In genomic region chr6:106794094-106794814, GRCm38 (mm10) we compare ENCODE assay signal across 1 mouse cellular context.
TF ChIP-seq lines count a peak whose summit lies in the region.

No protein-coding gene starts in this region.

TF ChIP-seq in CH12.LX, 34 proteins besides CTCF, POLR2A, EP300 and RAD21:
- TF ChIP-seq MAZ (IDR thresholded peaks at IDR 0.05; ENCODE audit: low read depth, low read length) (0 out of 2 replicates have a peak, but pooled peaks have one; percentile 46), MAX (IDR thresholded peaks at IDR 0.05; ENCODE audit: low read length) (0 out of 2 replicates have a peak, but pooled peaks have one; percentile 21), SIN3A (IDR thresholded peaks at IDR 0.05; ENCODE audit: low read length) (peak; percentile 37), MXI1 (IDR thresholded peaks at IDR 0.05; ENCODE audit: low read depth, low read length) (peak; percentile 50; the same call in 1 of the 2 replicates), RCOR1 (conservative IDR thresholded peaks at IDR 0.05; ENCODE audit: low read depth, low read length) (no peak), JUND (conservative IDR thresholded peaks at IDR 0.05; ENCODE audit: low read depth, low read length) (no peak), IRF4 (IDR thresholded peaks at IDR 0.05; ENCODE audit: low read depth, low read length) (peak; percentile 25; the same call in 1 of the 2 replicates), TBP (conservative IDR thresholded peaks at IDR 0.05; ENCODE audit: low read depth, low read length) (0 out of 2 replicates have a peak, but pooled peaks have one; percentile 52), JUN (IDR thresholded peaks at IDR 0.05; ENCODE audit: insufficient read depth, low read depth, low read length) (no peak), KAT2A (IDR thresholded peaks at IDR 0.05; ENCODE audit: insufficient replicate concordance, low read length) (no peak), ZMIZ1 (IDR thresholded peaks at IDR 0.05; ENCODE audit: low read depth, low read length) (peak; percentile 51; the same call in 1 of the 2 replicates), BHLHE40 (IDR thresholded peaks at IDR 0.05; ENCODE audit: low read depth, low read length) (peak; percentile 26; the same call in 1 of the 2 replicates), NELFE (IDR thresholded peaks at IDR 0.05; ENCODE audit: low read depth, low read length) (peak; percentile 38; the same call in 1 of the 2 replicates), MEF2A (IDR thresholded peaks at IDR 0.05; ENCODE audit: borderline replicate concordance, low read depth, low read length) (peak; percentile 2; the same call in 1 of the 2 replicates), CHD1 (IDR thresholded peaks at IDR 0.05; ENCODE audit: low read depth, low read length) (peak; percentile 90), USF1 (IDR thresholded peaks at IDR 0.05; ENCODE audit: low read depth, low read length) (no peak), POLR2AphosphoS2 (IDR thresholded peaks at IDR 0.05; ENCODE audit: low read depth, low read length) (no peak), ZC3H11A (IDR thresholded peaks at IDR 0.05; ENCODE audit: low read depth, low read length) (no peak), CHD2 (IDR thresholded peaks at IDR 0.05; ENCODE audit: low read length) (0 out of 2 replicates have a peak, but pooled peaks have one; percentile 13), UBTF (IDR thresholded peaks at IDR 0.05; ENCODE audit: low read depth, low read length) (no peak)
